Mouse (Mus musculus) olfactory bulb, adult 2 months (tissue): ENCODE data around the gene Edf1.

ENCODE experiments used
- CTCF ChIP-seq: fragments of 200-500 bp; IDR thresholded peaks from 2 replicates; pipeline ENCODE4 v1.5.1; 2012; ENCODE audit warnings: low read depth, mild to moderate bottlenecking, low read length, moderate library complexity; ENCODE audit not compliant: insufficient read depth
- POLR2A ChIP-seq: fragments of 200-500 bp; IDR thresholded peaks from 2 replicates; pipeline ENCODE4 v1.6.1; 2012; ENCODE audit warnings: mild to moderate bottlenecking, low read depth, low read length, moderate library complexity; ENCODE audit not compliant: insufficient read depth

GRCm38 (mm10) chr2:25585601-25586000, 28.0 kb downstream of the Edf1 start:
- TF ChIP-seq POLR2A (no peak), CTCF (no peak)
